Mouse (Mus musculus) spleen, postnatal 14 days (tissue): ENCODE data around the gene Ksr1.

Source experiments
- DNase-seq, 2 experiments: peaks; one replicate each; pipeline ENCODE4 v3.0.0; 2021 to 2022; ENCODE audit warnings: low spot score in 2 of 2

Ksr1 gene

GRCm38 (mm10) chr11:79044798-79045197, 101.4 kb downstream of the Ksr1 start:
- no peak for DNase-seq

GRCm38 (mm10) chr11:79041908-79042430, 104.2 kb downstream of the Ksr1 start:
- no peak for DNase-seq

- no peak for DNase-seq
Observed at GRCm38 (mm10) chr11:79039488-79039887, 106.7 kb downstream of the Ksr1 start.

GRCm38 (mm10) chr11:79037555-79037954, 108.7 kb downstream of the Ksr1 start:
- no peak for DNase-seq

GRCm38 (mm10) chr11:79036324-79036723, 109.9 kb downstream of the Ksr1 start:
- no peak for DNase-seq

GRCm38 (mm10) chr11:79033636-79034035, 112.6 kb downstream of the Ksr1 start:
- no peak for DNase-seq

- DNase-seq = no peak
Observed at GRCm38 (mm10) chr11:79033021-79033420, 113.2 kb downstream of the Ksr1 start.

- no peak for DNase-seq
Observed at GRCm38 (mm10) chr11:79031452-79031746, 114.8 kb downstream of the Ksr1 start.

GRCm38 (mm10) chr11:79030570-79031451, 115.4 kb downstream of the Ksr1 start:
- DNase-seq = peak; percentile 68 to 86

- no peak for DNase-seq
Observed at GRCm38 (mm10) chr11:79023751-79024150, 122.5 kb downstream of the Ksr1 start.

GRCm38 (mm10) chr11:79023342-79023741, 122.9 kb downstream of the Ksr1 start:
- DNase-seq = peak; percentile 32 to 54

GRCm38 (mm10) chr11:79022836-79023235, 123.4 kb downstream of the Ksr1 start:
- no peak for DNase-seq

- no peak for DNase-seq
Observed at GRCm38 (mm10) chr11:79020535-79021045, 125.6 kb downstream of the Ksr1 start.

- DNase-seq = peak in 1 of 2 experiments; percentile 55
Observed at GRCm38 (mm10) chr11:79019839-79020534, 126.2 kb downstream of the Ksr1 start.

GRCm38 (mm10) chr11:79018954-79019704, 127.1 kb downstream of the Ksr1 start:
- peak; percentile 64 to 75 for DNase-seq

- DNase-seq = no peak
Observed at GRCm38 (mm10) chr11:79017161-79017606, 129.0 kb downstream of the Ksr1 start.

- no peak for DNase-seq
Observed at GRCm38 (mm10) chr11:79016236-79016635, 130.0 kb downstream of the Ksr1 start.

GRCm38 (mm10) chr11:79015660-79016215, 130.5 kb downstream of the Ksr1 start:
- no peak for DNase-seq

GRCm38 (mm10) chr11:79014602-79015325, 131.4 kb downstream of the Ksr1 start:
- no peak for DNase-seq

GRCm38 (mm10) chr11:79013806-79014205, 132.4 kb downstream of the Ksr1 start:
- no peak for DNase-seq

- DNase-seq = no peak
Observed at GRCm38 (mm10) chr11:79013056-79013455, 133.2 kb downstream of the Ksr1 start.
